Mouse (Mus musculus) bone marrow macrophage, adult 2 months (primary cell): ENCODE data around the gene Nxt2. TPM values are rescaled to one million over a fixed set of nuclear protein-coding genes. Genes with fewer than 3 reads are reported as not detected.

Experiments used
- H3K27ac ChIP-seq: 2 replicates; pipeline ENCODE4 v1.5.1; 2012; ENCODE audit warnings: low read depth, low read length; ENCODE audit not compliant: insufficient read depth
- H3K4me1 ChIP-seq: 2 replicates; pipeline ENCODE4 v1.6.1; 2012; ENCODE audit warnings: low read length; ENCODE audit not compliant: control insufficient read depth, insufficient read depth
- H3K4me3 ChIP-seq: 2 replicates; pipeline ENCODE4 v1.5.1; 2012; ENCODE audit warnings: mild to moderate bottlenecking, low read length, moderate library complexity; ENCODE audit not compliant: insufficient read depth
- CTCF ChIP-seq: IDR thresholded peaks from 2 replicates; pipeline ENCODE4 v1.5.1; 2012; ENCODE audit warnings: low read depth, mild to moderate bottlenecking, low read length, moderate library complexity
- POLR2A ChIP-seq: IDR thresholded peaks from 2 replicates; pipeline ENCODE4 v1.6.1; 2012; ENCODE audit warnings: mild to moderate bottlenecking, low read depth, low read length, borderline replicate concordance
- polyA plus RNA-seq: library from polyadenylated mRNA; stranded (reverse); fragments of >200 nt; gene quantifications from 2 replicates; pipeline ENCODE4 v1.2.4, GENCODE M21; 2012; ENCODE audit not compliant: missing spikeins, insufficient read depth, insufficient read length

Gene Nxt2
- polyA plus RNA-seq: 23.7 and 25.7 TPM in 2 replicates

- Histone ChIP-seq H3K27ac (0 out of 2 replicates have a peak within 1 kb of the TSS, but pooled peaks have one; percentile 3), H3K4me1 (no peaks in the 10 kb centered on the region), H3K4me3 (peak within 1 kb of the TSS; percentile 83)
- no peak for TF ChIP-seq POLR2A
- no peak for TF ChIP-seq CTCF
Measured at GRCm38 (mm10) chrX:142226542-142226941, at the start of gene Nxt2. TSS of gene Nxt2 (plus strand) at chrX:142226770.

GRCm38 (mm10) chrX:142176981-142177380 lies 49.6 kb upstream of the Nxt2 start:
- no peak overlapping the region for H3K27ac ChIP-seq
- no peak overlapping the region for H3K4me3 ChIP-seq
- TF ChIP-seq CTCF: no peak
- no peak for TF ChIP-seq POLR2A
- H3K4me1 ChIP-seq: no peaks in the 10 kb centered on the region

- no peaks in the 10 kb centered on the region for H3K4me1 ChIP-seq
- no peak overlapping the region for H3K27ac ChIP-seq
- no peak overlapping the region for H3K4me3 ChIP-seq
- TF ChIP-seq CTCF (no peak), POLR2A (no peak)
Measured at GRCm38 (mm10) chrX:142182026-142182425, 44.5 kb upstream of the Nxt2 start.

- peak overlapping the region; percentile 71 for H3K27ac ChIP-seq
- TF ChIP-seq CTCF (no peak), POLR2A (no peak)
- peaks cover 10% of the 10 kb centered on the region for H3K4me1 ChIP-seq
- H3K4me3 ChIP-seq: no peak overlapping the region
Measured at GRCm38 (mm10) chrX:142189023-142189703, 37.4 kb upstream of the Nxt2 start.

GRCm38 (mm10) chrX:142190355-142190754 lies 36.2 kb upstream of the Nxt2 start:
- Histone ChIP-seq H3K27ac (peak overlapping the region; percentile 71), H3K4me1 (peaks cover 10% of the 10 kb centered on the region), H3K4me3 (no peak overlapping the region)
- TF ChIP-seq POLR2A: no peak
- TF ChIP-seq CTCF: no peak

- Histone ChIP-seq H3K27ac (no peak overlapping the region), H3K4me3 (no peak overlapping the region), H3K4me1 (peaks cover 8% of the 10 kb centered on the region)
- TF ChIP-seq CTCF: no peak
- TF ChIP-seq POLR2A: no peak
Measured at GRCm38 (mm10) chrX:142194420-142194819, 32.1 kb upstream of the Nxt2 start.

GRCm38 (mm10) chrX:142195551-142195950 lies 31.0 kb upstream of the Nxt2 start:
- no peak for TF ChIP-seq POLR2A
- no peak for TF ChIP-seq CTCF
- no peak overlapping the region for H3K27ac ChIP-seq
- no peak overlapping the region for H3K4me3 ChIP-seq
- H3K4me1 ChIP-seq: no peaks in the 10 kb centered on the region; the same call in 1 of the 2 replicates

GRCm38 (mm10) chrX:142196831-142197230 lies 29.7 kb upstream of the Nxt2 start, which contains the start of gene Gucy2f:
TSS of gene Gucy2f (minus strand) at chrX:142196931.
- no peak within 1 kb of the TSS for H3K4me3 ChIP-seq

GRCm38 (mm10) chrX:142200295-142200694 lies 26.3 kb upstream of the Nxt2 start:
- Histone ChIP-seq H3K4me1 (no peaks in the 10 kb centered on the region), H3K27ac (no peak overlapping the region), H3K4me3 (no peak overlapping the region)
- TF ChIP-seq CTCF (no peak), POLR2A (no peak)

More at GRCm38 (mm10) chrX:142196831-142197230, 29.7 kb upstream of the Nxt2 start, which contains the start of gene Gucy2f:
- TF ChIP-seq POLR2A (no peak), CTCF (no peak)
- Histone ChIP-seq H3K4me1 (no peaks in the 10 kb centered on the region), H3K27ac (no peak within 1 kb of the TSS)

GRCm38 (mm10) chrX:142227398-142228054 lies 956 bp downstream of the Nxt2 start:
- H3K4me3 ChIP-seq: peak overlapping the region; percentile 83
- H3K27ac ChIP-seq: peak overlapping the region; percentile 75; the same call in 1 of the 2 replicates
- no peaks in the 10 kb centered on the region for H3K4me1 ChIP-seq
- no peak for TF ChIP-seq POLR2A
- no peak for TF ChIP-seq CTCF
